Mouse (Mus musculus) v-Abl transformed pro-B cells (cell line): ENCODE measurements around the gene Gm7257.

Experiments used
- in situ Hi-C, 2 experiments: fragments of 400-800 bp; cut with MboI; formaldehyde crosslinking; loops; one replicate each; pipeline ENCODE4 v1.15.1; 2025; ENCODE audit not compliant: unreplicated experiment in 2 of 2

Gm7257 gene

DNA sequence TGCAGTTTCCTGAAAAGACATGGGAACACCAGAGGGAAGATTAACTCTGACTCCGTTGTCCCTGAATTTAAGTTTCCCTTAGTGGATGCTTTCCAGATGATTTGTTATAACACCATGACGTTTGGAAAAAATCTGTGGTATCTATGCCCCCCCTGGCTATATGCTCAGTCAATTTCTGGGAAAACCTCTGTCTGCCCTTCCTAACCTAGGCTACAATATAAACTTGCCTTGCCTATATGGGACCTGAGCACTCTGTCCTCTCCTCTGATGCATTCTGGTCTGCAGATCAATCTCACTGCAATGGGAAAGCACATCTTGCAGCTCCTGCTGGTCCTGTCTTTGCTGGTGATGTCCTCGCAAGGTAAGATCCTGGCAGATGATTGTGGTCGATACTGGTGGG, at the start of gene Gm7257:
Gm7257 (plus strand) TSS at position 301 of the 400 bp plus-strand sequence.
- in situ Hi-C loops: loop anchor here in 1 of 2 experiments (25.0 kb wide), 1 partner anchor 456 kb away; no protein-coding TSS in a partner anchor

DNA sequence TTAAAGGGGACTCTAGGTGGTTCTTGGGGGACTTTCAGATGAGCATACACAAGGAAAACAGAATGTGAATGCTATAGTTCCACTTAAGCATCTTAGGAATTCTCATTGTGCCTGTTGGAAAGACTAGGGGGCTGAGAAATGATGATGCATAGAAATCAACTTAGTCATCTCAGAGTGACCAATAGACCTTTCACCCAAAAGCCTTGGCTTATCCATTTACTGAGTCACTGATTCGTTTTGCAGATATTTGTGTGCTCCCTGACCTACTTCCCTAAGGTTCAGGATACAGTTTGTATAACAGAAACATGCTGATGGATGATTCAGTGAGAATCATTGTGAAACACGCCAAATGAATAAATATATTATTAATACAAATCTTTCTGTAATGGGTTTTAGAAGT, 28.7 kb upstream of the Gm7257 start:
- in situ Hi-C loops: no loop called here

DNA sequence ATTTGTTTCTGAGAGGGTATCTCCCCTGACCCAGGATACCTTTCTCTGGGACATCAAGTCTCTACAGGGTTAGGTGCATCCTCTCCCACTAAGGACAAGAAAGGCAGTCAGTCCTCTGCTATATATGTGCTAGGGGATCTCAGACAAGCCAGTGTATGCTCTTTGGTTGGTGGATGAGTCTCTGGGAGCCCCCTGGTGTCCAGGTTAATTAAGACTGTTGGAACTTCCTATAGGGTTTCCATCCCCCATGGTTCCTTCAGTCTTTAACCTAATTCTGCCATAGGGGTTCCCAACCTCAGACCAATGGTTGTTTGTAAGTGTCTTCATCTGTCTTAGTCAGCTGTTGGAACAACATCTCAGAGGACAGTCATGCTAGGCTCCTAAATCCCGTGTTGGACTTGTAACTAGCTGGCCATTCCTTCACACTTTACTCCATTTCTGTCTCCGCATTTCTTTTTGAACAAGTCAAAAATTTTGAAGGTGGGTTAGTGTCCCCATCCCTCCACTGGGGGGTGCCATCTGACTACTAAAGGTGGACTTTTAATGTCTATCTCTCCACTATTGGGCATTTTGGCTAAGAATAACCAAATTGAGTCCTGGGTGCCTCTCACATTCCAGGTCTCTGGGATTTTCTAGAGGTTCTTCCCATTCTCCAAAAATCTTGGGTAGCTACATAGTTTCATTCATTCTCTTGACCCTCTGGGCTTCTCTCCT, 3.5 kb downstream of the Gm7257 start:
- in situ Hi-C loops: loop anchor here in 1 of 2 experiments (25.0 kb wide), 1 partner anchor 452 kb away; no protein-coding TSS in a partner anchor

DNA sequence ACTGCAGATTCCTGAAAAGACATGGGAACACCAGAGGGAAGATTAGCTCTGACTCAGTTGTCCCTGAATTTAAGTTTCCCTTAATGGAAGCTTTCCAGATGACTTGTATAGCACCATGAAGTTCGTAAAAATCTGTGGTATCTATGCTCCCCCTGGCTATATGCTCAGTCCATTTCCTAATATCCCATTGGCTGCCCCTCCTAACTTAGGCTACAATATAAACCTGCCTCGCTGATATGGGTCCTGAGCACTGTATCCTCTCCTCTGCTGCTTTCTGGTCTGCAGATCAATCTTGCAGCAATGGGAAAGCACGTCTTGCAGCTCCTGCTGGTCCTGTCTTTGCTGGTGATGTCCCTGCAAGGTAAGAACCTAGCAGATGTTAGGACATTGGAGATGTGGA, 43.7 kb downstream of the Gm7257 start, which contains the start of gene Gm9513:
Gm9513 (plus strand) TSS at position 301 of the 400 bp plus-strand sequence.
- in situ Hi-C loops: no loop called here
